Comparison of ENCODE assay signal across 8 mouse cellular contexts in the genomic region with DNA sequence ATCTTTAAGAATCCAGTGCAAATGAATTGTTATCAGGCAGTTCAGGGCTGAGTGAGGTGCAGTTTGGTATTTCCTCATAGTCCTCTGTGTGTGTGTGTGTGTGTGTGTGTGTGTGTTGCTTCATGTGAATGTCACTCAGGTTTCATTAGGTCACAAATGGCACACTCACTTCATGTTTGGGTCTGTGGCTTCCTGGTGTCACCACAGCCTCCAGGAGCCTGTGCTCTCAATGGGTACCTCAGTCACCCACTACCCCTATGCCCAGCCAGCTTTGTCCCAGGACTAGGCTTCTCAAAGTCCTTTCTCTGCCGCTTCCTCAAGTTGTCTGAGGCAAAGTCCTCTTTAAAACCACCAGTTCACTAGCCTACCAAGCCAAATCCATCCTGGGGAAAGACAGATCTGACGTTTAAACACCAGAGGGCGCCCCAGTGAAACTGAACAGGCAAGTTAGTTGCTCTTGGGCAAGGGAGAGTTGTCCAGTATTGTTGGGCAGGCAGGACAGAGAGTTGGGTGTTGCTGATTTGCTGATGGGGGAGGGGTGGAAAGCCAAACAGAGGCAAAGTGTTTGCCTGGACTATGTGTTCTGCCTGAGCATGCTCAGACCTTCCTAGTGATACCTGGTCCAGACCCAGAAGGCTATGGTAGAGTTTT. TPM values are rescaled to one million over a fixed set of nuclear protein-coding genes. Genes with fewer than 3 reads are reported as not detected.
DNase-seq lines count a peak whose midpoint lies in the region; ATAC-seq lines count a peak whose summit lies in the region.

No protein-coding gene starts in this region.

- H3K4me2 ChIP-seq in embryonic facial prominence, embryonic 14.5 days (ENCODE audit: low read depth, low read length) = no peak overlapping the region
- no peak overlapping the region for H3K4me2 ChIP-seq in liver, embryonic 16.5 days (ENCODE audit: low read depth, low read length)

- H3K9me3 ChIP-seq in embryonic facial prominence, embryonic 14.5 days (ENCODE audit: control insufficient read depth, low read length) = no peaks in the 10 kb centered on the region
- no peaks in the 10 kb centered on the region for H3K9me3 ChIP-seq in liver, embryonic 16.5 days (replicated peaks; ENCODE audit: control insufficient read depth, low read length)

- intact Hi-C loops in heart, postnatal 10 days (cut with DNase I) = loop anchor here (1.0 to 10.0 kb wide), 2 partner anchors 422 to 761 kb away; no protein-coding TSS in a partner anchor

- H3K36me3 ChIP-seq in embryonic facial prominence, embryonic 14.5 days (ENCODE audit: control insufficient read depth, insufficient read depth, low read length) = 0 out of 2 replicates have a peak, but pooled peaks cover 5% of the 10 kb centered on the region
- no peaks in the 10 kb centered on the region for H3K36me3 ChIP-seq in liver, embryonic 16.5 days (ENCODE audit: control insufficient read depth, insufficient read depth)

- DNase-seq in A20 (ENCODE audit: low read depth, low spot score) = peak; percentile 68
- DNase-seq in adrenal gland, postnatal 25 days = peak; percentile 75
- DNase-seq in embryonic facial prominence, embryonic 14.5 days (ENCODE audit: low spot score) = peak; percentile 70
- peak; percentile 88 to 95 for DNase-seq in heart, postnatal 10 days
- DNase-seq in large intestine, adult 2 months (ENCODE audit: low read depth, low spot score) = peak; percentile 75
- DNase-seq in testis, postnatal 10 days (ENCODE audit: low spot score) = peak; percentile 90

- no peak overlapping the region for H3K4me3 ChIP-seq in embryonic facial prominence, embryonic 14.5 days (ENCODE audit: low read depth, low read length)
- H3K4me3 ChIP-seq in liver, embryonic 16.5 days (ENCODE audit: low read depth, low read length) = no peak overlapping the region

- WGBS in embryonic facial prominence, embryonic 14.5 days = 10% methylated on average over 3 of the region's 3 CpGs
- WGBS in large intestine, adult 2 months = 1% methylated on average over 3 of the region's 3 CpGs
- WGBS in liver, embryonic 16.5 days (ENCODE audit: insufficient replicate concordance) = 0% methylated on average over 3 of the region's 3 CpGs

- H3K9ac ChIP-seq in embryonic facial prominence, embryonic 14.5 days (ENCODE audit: low read depth, low read length) = no peak overlapping the region
- H3K9ac ChIP-seq in liver, embryonic 16.5 days (ENCODE audit: low read depth, low read length) = no peak overlapping the region

- ATAC-seq in embryonic facial prominence, embryonic 14.5 days (ENCODE audit: low read depth) = peak; percentile 41; the same call in 1 of the 2 replicates
- peak; percentile 80 for ATAC-seq in liver, embryonic 16.5 days (ENCODE audit: low read depth)
- peak; percentile 49; the same call in 1 of the 2 replicates for ATAC-seq in neutrophil, adult 5-6 weeks (ENCODE audit: extremely low read depth, insufficient number of reproducible peaks, low FRiP score, poor library complexity, severe bottlenecking)

- no peak overlapping the region for H3K27ac ChIP-seq in embryonic facial prominence, embryonic 14.5 days (replicated peaks; ENCODE audit: low read depth, low read length)
- H3K27ac ChIP-seq in liver, embryonic 16.5 days (ENCODE audit: low read length) = no peak overlapping the region

- no peaks in the 10 kb centered on the region for H3K27me3 ChIP-seq in embryonic facial prominence, embryonic 14.5 days (replicated peaks; ENCODE audit: control insufficient read depth, insufficient read depth, low read length)
- H3K27me3 ChIP-seq in liver, embryonic 16.5 days (ENCODE audit: control insufficient read depth, insufficient read depth, low read depth, low read length) = no peaks in the 10 kb centered on the region

- H3K4me1 ChIP-seq in embryonic facial prominence, embryonic 14.5 days (ENCODE audit: control insufficient read depth, insufficient read depth, low read length) = no peaks in the 10 kb centered on the region
- H3K4me1 ChIP-seq in liver, embryonic 16.5 days (ENCODE audit: control insufficient read depth, low read depth, low read length) = no peaks in the 10 kb centered on the region; the same call in 1 of the 2 replicates

RNA-seq across cellular contexts. Expression of gene Gm10309, which starts 20.8 kb away (rescaled TPM):
- total RNA-seq in adrenal gland, postnatal 25 days (2021) = not detected in 2 replicates
- polyA plus RNA-seq in embryonic facial prominence, embryonic 14.5 days (2014; fragmentation: Nextera tagmentation; extraction: Ambion mirVana) = 0.11 and 0.24 TPM in 2 replicates
- total RNA-seq in heart, postnatal 10 days (2021) = not detected
- polyA plus RNA-seq in large intestine, adult 2 months (2012; rRNA removed) = 0.04 and 0.07 TPM in 2 replicates
- polyA plus RNA-seq in liver, embryonic 16.5 days (2015; fragmentation: Nextera tagmentation; extraction: Ambion mirVana) = 0.07 TPM in 1 of 2 replicates, not detected in the other
- 0.25 TPM in 1 of 2 replicates, not detected in the other for total RNA-seq in neutrophil, adult 5-6 weeks (2017)
